In genomic region chr19:43655735-43656492, GRCm38 (mm10) we compare ENCODE assay signal across 10 mouse cellular contexts. TPM values are rescaled to one million over a fixed set of nuclear protein-coding genes. Genes with fewer than 3 reads are reported as not detected.
A peak's percentile ranks its signal among the peaks of the same experiment; 100 is the strongest.
DNase-seq lines count a peak whose midpoint lies in the region; ATAC-seq and TF ChIP-seq lines count a peak whose summit lies in the region.
"Had no signal": no experiment of that assay in that cellular context is flagged by ENCODE, and none has a peak within 500 bp of the region (broad histone marks: within the 10 kb centered on the region; RNA-seq: fewer than 3 reads in every experiment).

No protein-coding gene starts in this region.

- DNase-seq in heart, adult 2 months: peak; percentile 52 to 65
- peak; percentile 48 for DNase-seq in CD4-positive helper T cell, adult 2 months (ENCODE audit: low read depth, low spot score)
- DNase-seq in brain, embryonic 18.5 days (ENCODE audit: low read depth, low spot score): peak; percentile 24
- DNase-seq in layer of hippocampus, postnatal 14 days (ENCODE audit: low spot score in 2 of 2): peak; percentile 67 to 80
- peak; percentile 42 for DNase-seq in telencephalon, adult 2 months (ENCODE audit: low read depth, low spot score)

- H3K79me2 ChIP-seq in heart, adult 2 months (replicated peaks; ENCODE audit: control insufficient read depth, insufficient read depth, low read length): no peaks in the 10 kb centered on the region

- WGBS in heart, adult 2 months: 50% methylated on average over 11 of the region's 11 CpGs
- 38% methylated on average over 11 of the region's 11 CpGs for WGBS in heart, embryonic 11.5 days (ENCODE audit: insufficient replicate concordance)
- 42% methylated on average over 11 of the region's 11 CpGs for WGBS in midbrain, embryonic 15.5 days

- no peak for ATAC-seq in heart, embryonic 11.5 days (replicated peaks; ENCODE audit: insufficient number of reproducible peaks, low FRiP score, low TSS enrichment)
- peak; percentile 91 for ATAC-seq in frontal cortex, adult (ENCODE audit: low TSS enrichment)
- ATAC-seq in midbrain, embryonic 15.5 days (replicated peaks): 0 out of 2 replicates have a peak, but pooled peaks have one; percentile 14

- no peaks in the 10 kb centered on the region for H3K27me3 ChIP-seq in heart, adult 2 months (ENCODE audit: control insufficient read depth, insufficient read depth, low read length)
- H3K27me3 ChIP-seq in heart, embryonic 11.5 days (ENCODE audit: control insufficient read depth, insufficient read depth, low read length): peaks cover 31% of the 10 kb centered on the region
- H3K27me3 ChIP-seq in midbrain, embryonic 15.5 days (replicated peaks): no peaks in the 10 kb centered on the region

- no peaks in the 10 kb centered on the region for H3K4me1 ChIP-seq in heart, adult 2 months (ENCODE audit: control insufficient read depth, insufficient read depth, low read length)
- no peaks in the 10 kb centered on the region for H3K4me1 ChIP-seq in heart, embryonic 11.5 days (ENCODE audit: control insufficient read depth, insufficient read depth, low read length)
- H3K4me1 ChIP-seq in midbrain, embryonic 15.5 days: no peaks in the 10 kb centered on the region

- H3K27ac ChIP-seq in heart, adult 2 months: no peak overlapping the region
- no peak overlapping the region for H3K27ac ChIP-seq in heart, embryonic 11.5 days (ENCODE audit: low read depth, low read length)
- no peak overlapping the region for H3K27ac ChIP-seq in midbrain, embryonic 15.5 days
- H3K27ac ChIP-seq: embryonic facial prominence, embryonic 13.5 days; macrophage had no signal

- TF ChIP-seq CTCF in heart, adult 2 months (IDR thresholded peaks at IDR 0.05): peak; percentile 79

- no peaks in the 10 kb centered on the region for H3K9me3 ChIP-seq in heart, embryonic 11.5 days (replicated peaks; ENCODE audit: control insufficient read depth, low read length)
- H3K9me3 ChIP-seq in midbrain, embryonic 15.5 days: no peaks in the 10 kb centered on the region
- H3K9me3 ChIP-seq: embryonic facial prominence, embryonic 13.5 days had no signal

- no peak for TF ChIP-seq EP300 in heart, adult 2 months (IDR thresholded peaks at IDR 0.05; ENCODE audit: insufficient read depth, low read depth, low read length)

- no peaks in the 10 kb centered on the region for H3K36me3 ChIP-seq in heart, adult 2 months (ENCODE audit: control insufficient read depth, insufficient read depth, low read length)
- no peaks in the 10 kb centered on the region for H3K36me3 ChIP-seq in heart, embryonic 11.5 days (ENCODE audit: control insufficient read depth, insufficient read depth, low read length)
- H3K36me3 ChIP-seq in midbrain, embryonic 15.5 days (replicated peaks): no peaks in the 10 kb centered on the region
- H3K36me3 ChIP-seq: embryonic facial prominence, embryonic 13.5 days had no signal

- no peak overlapping the region for H3K4me2 ChIP-seq in heart, embryonic 11.5 days
- no peak overlapping the region for H3K4me2 ChIP-seq in midbrain, embryonic 15.5 days
- H3K4me2 ChIP-seq: embryonic facial prominence, embryonic 13.5 days had no signal

- H3K4me3 ChIP-seq in heart, adult 2 months: no peak overlapping the region
- H3K4me3 ChIP-seq in heart, embryonic 11.5 days (ENCODE audit: low read depth, low read length): no peak overlapping the region
- H3K4me3 ChIP-seq in midbrain, embryonic 15.5 days: no peak overlapping the region
- H3K4me3 ChIP-seq: embryonic facial prominence, embryonic 13.5 days had no signal

- no peak overlapping the region for H3K9ac ChIP-seq in heart, adult 2 months (ENCODE audit: low read depth, low read length)
- no peak overlapping the region for H3K9ac ChIP-seq in heart, embryonic 11.5 days (ENCODE audit: low read depth, low read length)
- H3K9ac ChIP-seq in midbrain, embryonic 15.5 days: no peak overlapping the region
- H3K9ac ChIP-seq: embryonic facial prominence, embryonic 13.5 days had no signal

- no peak for TF ChIP-seq POLR2A in heart, adult 2 months (IDR thresholded peaks at IDR 0.05; ENCODE audit: insufficient read depth, low read depth, low read length)

- intact Hi-C loops in heart, adult 2 months (cut with DNase I): loop anchor here (2.0 kb wide), 4 partner anchors 25 to 159 kb away; no protein-coding TSS in a partner anchor

RNA-seq across cellular contexts. Expression of gene Slc25a28, which starts 18.8 kb away (rescaled TPM):
- total RNA-seq in heart, adult 2 months (2021): 10 to 100 TPM; 23.3 to 31.7 TPM
- 48.3 and 50.0 TPM in 2 replicates for polyA plus RNA-seq in heart, adult 2 months (2012; rRNA removed)
- polyA plus RNA-seq in heart, embryonic 11.5 days (2014; fragmentation: Nextera tagmentation; extraction: Ambion mirVana): 5.7 and 9.5 TPM in 2 replicates
- 10 to 100 TPM; 35.8 to 39.1 TPM for total RNA-seq in layer of hippocampus, postnatal 14 days (2021)
- 14.4 and 16.7 TPM in 2 replicates for polyA plus RNA-seq in midbrain, embryonic 15.5 days (2015; fragmentation: Nextera tagmentation; extraction: Ambion mirVana)

RNA-seq across cellular contexts. Expression of gene Entpd7, which starts 33.6 kb away (rescaled TPM):
- 1 to 10 TPM; 2.6 to 2.9 TPM for total RNA-seq in heart, adult 2 months (2021)
- 1.8 and 2.0 TPM in 2 replicates for polyA plus RNA-seq in heart, adult 2 months (2012; rRNA removed)
- polyA plus RNA-seq in heart, embryonic 11.5 days (2014; fragmentation: Nextera tagmentation; extraction: Ambion mirVana): 9.1 and 10.6 TPM in 2 replicates
- total RNA-seq in layer of hippocampus, postnatal 14 days (2021): 10 to 100 TPM; 26.9 to 29.6 TPM
- 7.8 and 10.4 TPM in 2 replicates for polyA plus RNA-seq in midbrain, embryonic 15.5 days (2015; fragmentation: Nextera tagmentation; extraction: Ambion mirVana)

RNA-seq across cellular contexts. Expression of gene Nkx2-3, which starts 43.8 kb away (rescaled TPM):
- not detected for total RNA-seq in heart, adult 2 months (2021)
- polyA plus RNA-seq in heart, adult 2 months (2012; rRNA removed): not detected in 2 replicates
- not detected in 2 replicates for polyA plus RNA-seq in heart, embryonic 11.5 days (2014; fragmentation: Nextera tagmentation; extraction: Ambion mirVana)
- not detected for total RNA-seq in layer of hippocampus, postnatal 14 days (2021)
- 0.40 and 0.98 TPM in 2 replicates for polyA plus RNA-seq in midbrain, embryonic 15.5 days (2015; fragmentation: Nextera tagmentation; extraction: Ambion mirVana)
- polyA plus RNA-seq: macrophage had no signal
